Mouse (Mus musculus) stomach, postnatal 0 days (tissue): ENCODE results near the gene Tgfbr2.

Source experiments
- CTCF ChIP-seq: IDR thresholded peaks from 2 replicates; pipeline ENCODE4 v1.5.1; 2016; ENCODE audit warnings: antibody characterized with exemption, low read depth, mild to moderate bottlenecking, moderate library complexity
- EP300 ChIP-seq: optimal IDR thresholded peaks from 2 replicates; pipeline ENCODE3; 2016; ENCODE audit warnings: antibody characterized with exemption

GRCm38 (mm10) chr9:116184903-116185302, 9.7 kb upstream of the Tgfbr2 start:
- no peak for TF ChIP-seq CTCF
- no peak for TF ChIP-seq EP300
